Mouse (Mus musculus) embryo, embryonic 11.5 days (tissue): ENCODE results near the gene Chrng.

Experiments
- DNase-seq: peaks from one replicate; pipeline ENCODE4 v3.0.0-alpha.2; 2012; ENCODE audit warnings: low read depth, low spot score

Chrng gene

GRCm38 (mm10) chr1:87198119-87199065 lies 6.1 kb upstream of the Chrng start:
- no peak for DNase-seq

DNA sequence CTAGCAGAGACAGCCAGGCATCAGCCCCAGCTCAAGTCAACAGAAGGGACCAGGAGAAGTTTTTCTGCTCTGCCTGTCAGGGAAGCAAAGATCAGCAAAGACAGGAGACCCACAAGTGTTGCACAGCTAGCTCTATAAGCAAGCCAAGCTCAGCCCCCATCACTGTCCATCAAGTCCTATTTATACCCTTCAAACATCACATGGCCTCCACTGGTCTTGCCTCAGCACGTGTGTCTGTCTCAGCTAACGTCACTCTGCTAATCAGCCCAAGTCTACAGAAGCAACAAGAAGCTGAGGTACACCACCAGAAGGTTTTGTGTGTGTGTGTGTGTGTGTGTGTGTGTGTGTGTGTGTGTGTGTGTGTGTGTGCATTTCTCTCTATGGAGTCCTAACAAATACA lies 3.6 kb upstream of the Chrng start:
- no peak for DNase-seq

DNA sequence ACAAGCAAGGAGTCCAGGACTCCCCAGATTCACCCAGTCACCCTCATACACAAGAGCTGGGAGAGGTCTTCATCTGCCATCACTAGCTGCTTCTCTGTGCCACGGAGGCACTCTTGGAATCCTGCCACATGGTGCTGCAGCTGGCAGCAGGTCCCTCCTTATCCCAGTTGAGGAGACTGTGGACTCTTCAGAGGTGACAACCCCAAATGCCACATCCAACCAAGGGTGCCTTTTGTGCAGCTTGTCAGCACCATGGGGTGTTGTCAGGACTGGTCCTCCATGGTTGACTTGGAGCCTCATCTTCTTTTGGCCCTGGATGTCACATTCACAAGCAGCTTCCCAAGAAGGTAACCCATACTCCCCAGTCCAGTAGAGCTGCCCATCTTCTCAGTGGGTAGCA lies 2.6 kb upstream of the Chrng start:
- DNase-seq: no peak

- no peak for DNase-seq
Observed at GRCm38 (mm10) chr1:87203779-87204178, 678 bp upstream of the Chrng start.

- no peak for DNase-seq
Observed at GRCm38 (mm10) chr1:87205038-87205437, 581 bp downstream of the Chrng start.

DNA sequence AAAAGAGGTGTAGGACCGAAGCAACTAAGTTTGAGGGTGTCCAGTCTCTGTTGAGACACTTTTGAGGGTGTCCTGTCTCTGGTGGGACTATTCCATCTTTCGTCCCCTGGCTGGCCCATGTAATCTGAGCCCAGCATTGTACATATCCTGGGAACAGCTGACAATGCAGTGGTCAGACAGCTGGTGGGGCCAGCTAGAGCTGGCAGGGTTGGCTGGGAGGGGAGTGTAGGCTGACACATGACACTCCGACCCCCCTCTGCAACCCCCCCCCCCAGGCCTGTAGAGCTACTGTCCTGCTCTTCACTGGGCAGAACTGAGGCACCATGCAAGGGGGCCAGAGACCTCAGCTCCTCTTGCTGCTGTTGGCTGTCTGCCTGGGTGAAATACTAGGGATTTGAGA lies 1.0 kb downstream of the Chrng start:
- no peak for DNase-seq

DNA sequence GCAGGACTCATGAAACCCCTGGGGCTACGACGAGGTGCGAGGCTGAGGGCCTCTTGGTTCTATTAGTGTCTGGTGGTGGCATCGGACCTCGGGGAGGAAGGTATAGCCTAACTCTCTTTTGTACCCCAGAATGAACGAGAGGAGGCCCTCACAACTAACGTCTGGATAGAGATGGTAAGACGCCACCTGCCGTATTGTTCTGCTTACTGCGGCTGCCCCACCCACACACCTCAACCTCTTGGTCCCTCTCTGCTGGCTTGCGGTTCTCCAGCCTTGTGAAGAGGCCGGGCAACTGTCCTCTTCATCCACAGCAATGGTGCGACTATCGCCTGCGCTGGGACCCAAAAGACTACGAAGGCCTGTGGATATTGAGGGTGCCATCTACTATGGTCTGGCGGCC lies 1.9 kb downstream of the Chrng start:
- DNase-seq: no peak

DNA sequence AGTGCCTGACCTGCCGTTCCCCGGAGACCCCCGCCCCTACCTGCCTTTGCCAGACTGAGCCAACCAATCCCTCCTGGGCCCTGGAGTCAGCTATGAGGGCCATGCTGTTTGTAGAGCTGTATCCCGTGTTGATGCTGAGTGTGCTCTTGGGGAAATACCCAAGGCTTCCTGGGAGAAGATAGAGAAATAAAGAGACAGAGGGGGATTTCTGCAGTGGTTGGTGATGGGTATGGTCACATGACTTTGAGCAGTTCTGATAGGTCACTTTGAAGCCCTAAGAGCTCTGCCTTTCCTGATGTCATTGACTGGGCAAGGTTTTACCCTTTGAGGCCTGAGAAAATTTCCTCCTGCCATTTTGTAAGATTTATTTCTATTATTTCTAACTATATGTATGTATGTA lies 7.0 kb downstream of the Chrng start:
- no peak for DNase-seq

- peak; percentile 89 for DNase-seq
Observed at GRCm38 (mm10) chr1:87213735-87214704, 9.6 kb downstream of the Chrng start, which contains the start of gene Eif4e2. Gene Eif4e2, plus strand, starts transcription at chr1:87213914.

DNA sequence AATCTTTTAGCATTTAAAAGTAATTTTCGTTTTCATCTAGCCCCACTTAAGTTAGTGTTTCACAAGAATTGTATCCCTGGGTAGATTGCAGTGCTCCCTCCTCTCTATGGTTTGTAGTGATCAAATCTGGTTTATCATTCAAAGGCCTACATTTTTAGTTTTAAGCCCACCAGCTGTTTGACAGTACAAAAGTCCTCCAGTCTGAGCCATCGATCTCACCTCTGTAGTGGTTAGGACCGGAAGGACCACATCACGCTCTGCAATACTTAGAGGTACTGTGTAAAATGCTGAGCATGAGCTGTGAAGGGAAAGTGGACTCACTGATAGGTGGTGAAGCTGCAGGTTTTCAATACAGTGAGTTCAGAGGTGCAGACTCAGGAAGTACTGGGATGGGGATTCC lies 10.3 kb downstream of the Chrng start:
- no peak for DNase-seq

DNA sequence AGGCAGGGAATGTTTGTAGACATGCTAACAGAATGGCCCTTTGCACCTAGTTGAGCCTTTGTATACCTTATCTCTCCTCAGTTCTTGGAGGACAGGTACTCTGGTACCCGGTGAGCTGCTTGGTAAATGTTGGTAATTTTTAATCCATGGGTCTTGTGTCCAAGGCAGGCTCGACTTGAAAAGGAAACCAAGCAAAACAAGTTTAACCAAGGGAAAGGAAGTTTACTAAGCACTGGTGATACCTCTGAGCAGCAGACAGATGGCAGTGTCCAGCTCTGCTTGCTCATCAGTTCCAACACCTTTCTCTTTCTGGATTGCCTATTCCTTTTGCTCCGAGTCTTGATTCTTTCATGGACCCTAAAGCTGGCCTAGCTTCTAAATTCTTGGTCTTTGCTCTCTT lies 13.5 kb downstream of the Chrng start:
- DNase-seq: no peak

DNA sequence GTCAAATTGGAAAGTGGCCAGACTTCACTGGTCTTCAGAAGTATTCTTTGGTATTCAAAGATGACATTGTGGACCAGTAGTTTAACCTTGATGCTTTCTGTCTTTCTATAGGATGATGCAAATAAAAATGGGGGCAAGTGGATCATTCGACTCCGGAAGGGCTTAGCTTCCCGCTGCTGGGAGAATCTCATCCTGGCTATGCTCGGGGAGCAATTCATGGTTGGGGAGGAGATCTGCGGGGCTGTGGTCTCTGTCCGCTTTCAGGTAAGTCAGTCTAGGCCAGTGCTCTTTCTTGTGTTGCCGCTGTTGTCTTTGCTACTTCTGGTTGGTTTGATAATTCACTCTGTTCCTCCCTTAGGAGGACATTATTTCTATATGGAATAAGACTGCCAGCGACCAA lies 21.3 kb downstream of the Chrng start:
- no peak for DNase-seq

- DNase-seq: no peak
Observed at GRCm38 (mm10) chr1:87226409-87227159, 22.1 kb downstream of the Chrng start.

- DNase-seq: no peak
Observed at GRCm38 (mm10) chr1:87227160-87227550, 22.7 kb downstream of the Chrng start.

DNA sequence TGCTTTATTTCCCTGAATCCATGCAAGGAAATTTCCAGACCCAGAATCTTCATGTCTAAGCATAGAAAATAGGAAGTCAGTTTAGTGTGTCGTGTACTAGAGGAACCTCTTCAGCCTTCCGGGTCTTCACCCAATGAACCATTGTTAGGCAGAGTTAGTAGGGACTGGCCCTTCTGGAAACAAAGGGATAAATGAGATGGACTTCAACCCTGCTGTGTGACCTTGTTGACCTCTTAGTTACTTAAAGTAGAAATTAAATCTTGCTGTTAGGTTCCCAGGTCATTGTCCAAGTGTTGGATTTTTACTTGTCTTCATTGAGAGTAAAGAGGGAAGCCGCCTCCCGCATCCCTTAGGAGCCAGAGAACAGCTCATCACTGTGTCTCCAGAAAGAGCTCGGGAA lies 26.1 kb downstream of the Chrng start:
- DNase-seq: no peak

DNA sequence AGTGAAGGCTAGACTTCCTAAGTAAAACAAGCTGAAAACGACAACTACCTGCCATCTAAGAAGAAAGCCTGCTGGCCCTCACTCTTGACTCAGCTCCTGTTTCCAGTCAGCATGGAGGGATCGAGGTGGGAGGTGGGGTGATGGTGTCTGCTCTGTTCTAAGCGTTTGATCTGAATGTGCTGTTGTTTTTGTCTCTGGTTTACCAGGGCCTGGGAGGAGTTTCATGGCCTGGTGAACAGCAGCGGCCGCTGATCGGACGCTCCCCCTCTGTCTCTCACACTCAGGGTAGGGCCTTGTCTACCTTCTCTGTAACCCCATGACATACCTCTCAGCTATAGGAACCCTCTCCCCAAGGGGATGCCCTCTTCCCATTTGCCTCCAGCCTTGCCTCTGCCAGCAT lies 27.7 kb downstream of the Chrng start:
- no peak for DNase-seq

GRCm38 (mm10) chr1:87239056-87239455 lies 34.6 kb downstream of the Chrng start:
- no peak for DNase-seq

GRCm38 (mm10) chr1:87243021-87243420 lies 38.6 kb downstream of the Chrng start:
- DNase-seq: no peak

- DNase-seq: no peak
Observed at GRCm38 (mm10) chr1:87245430-87245829, 41.0 kb downstream of the Chrng start.

DNA sequence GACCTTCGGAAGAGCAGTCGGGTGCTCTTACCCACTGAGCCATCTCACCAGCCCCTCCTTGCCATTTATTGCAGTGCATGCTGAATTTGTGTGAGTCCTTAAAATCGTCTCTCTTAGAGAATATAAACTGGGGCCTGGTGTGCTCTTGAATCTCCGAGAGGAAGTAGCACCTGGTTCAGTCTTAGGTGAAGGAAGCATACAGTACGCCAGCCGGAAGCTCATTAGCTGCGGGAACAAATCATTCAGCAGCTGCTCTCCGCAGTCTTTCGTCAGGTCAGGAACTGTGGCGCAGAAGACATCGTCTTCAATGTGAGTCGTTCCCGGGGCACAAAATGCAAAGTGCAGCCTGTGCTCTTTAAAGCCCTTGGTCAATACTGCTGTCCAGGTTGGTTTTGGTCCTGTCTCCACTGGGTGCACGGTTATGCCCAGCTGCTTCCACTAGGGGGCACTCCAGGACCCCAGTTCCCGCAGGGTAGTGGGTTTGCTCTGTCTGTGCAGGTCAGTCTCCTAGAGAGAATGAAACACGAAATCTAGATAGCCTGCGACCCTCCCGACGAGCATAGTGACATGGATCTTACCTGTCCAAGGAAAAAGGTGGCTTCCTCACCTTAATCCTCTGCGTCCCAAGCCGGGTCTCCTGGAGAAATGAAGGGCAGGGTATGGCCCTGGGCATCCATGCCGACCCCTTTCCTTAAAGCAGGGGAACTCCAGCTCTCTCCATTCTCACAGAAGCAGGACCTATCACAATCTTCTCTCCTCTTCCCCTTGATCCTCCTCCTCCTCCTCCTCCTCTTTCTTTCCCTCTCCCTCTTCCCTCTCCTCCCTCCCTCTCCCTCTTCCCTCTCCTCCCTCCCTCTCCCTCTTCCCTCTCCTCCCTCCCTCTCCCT lies 41.7 kb downstream of the Chrng start:
- peak; percentile 71 for DNase-seq
